Mouse (Mus musculus): Measurements from ENCODE around the gene Zwilch. TPM values are rescaled to one million over a fixed set of nuclear protein-coding genes. Genes with fewer than 3 reads are reported as not detected.
"Not testable (repeated sequence)": the region's sequence is repeated elsewhere in the genome, so short reads cannot be mapped to it uniquely, and the experiment has no call there.

The Zwilch gene
- polyA plus RNA-seq, 1 experiment from 2014 or later, result 23.7 TPM

DNA sequence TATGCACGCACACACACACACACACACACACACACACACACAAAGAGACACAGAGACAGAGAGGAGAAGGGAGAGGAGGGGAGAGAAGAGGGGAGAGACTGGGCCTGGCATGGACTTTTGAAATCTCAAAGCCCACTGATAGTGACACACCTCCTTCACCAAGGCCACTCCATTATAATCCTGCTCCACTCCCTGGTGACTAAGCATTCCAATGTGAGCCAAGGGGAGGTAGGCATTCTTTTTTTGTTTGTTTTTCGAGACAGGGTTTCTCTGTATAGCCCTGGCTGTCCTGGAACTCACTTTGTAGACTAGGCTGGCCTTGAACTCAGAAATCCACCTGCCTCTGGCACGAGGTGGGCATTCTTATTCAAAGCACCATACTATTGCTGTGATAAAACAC lies 48.1 kb downstream of the Zwilch start:
- ATAC-seq (ENCODE audit: low FRiP score, low read depth), result not testable (repeated sequence)

DNA sequence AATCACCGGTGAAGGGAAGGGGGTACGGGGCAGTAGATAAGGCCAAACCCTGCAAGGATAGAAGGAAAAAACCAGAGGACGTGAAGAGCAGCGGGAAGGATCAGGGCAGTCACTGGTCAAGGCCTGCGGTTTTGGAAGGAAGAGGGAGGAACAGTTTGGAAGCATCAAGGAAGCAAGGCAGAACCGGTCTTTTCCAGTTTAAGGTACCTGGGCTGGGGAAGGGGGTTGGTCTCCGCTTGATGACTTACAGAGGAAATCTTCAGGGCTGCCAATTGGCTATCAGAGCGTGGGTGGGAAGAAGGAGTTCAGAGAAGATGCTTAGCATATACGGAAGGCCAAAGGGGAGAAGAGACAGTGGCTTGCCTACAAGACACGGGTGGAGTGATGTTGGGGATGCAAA lies 50.3 kb downstream of the Zwilch start:
- H3K4me2 ChIP-seq (replicated peaks), result no peak overlapping the region
- no peak overlapping the region for H3K9ac ChIP-seq
- H3K4me3 ChIP-seq, result no peak overlapping the region
- ATAC-seq (ENCODE audit: low FRiP score, low read depth), result no peak
- H3K27me3 ChIP-seq, result no peaks in the 10 kb centered on the region
- H3K4me1 ChIP-seq, result peaks cover 5% of the 10 kb centered on the region; the same call in 1 of the 2 replicates
- H3K9me3 ChIP-seq, result no peaks in the 10 kb centered on the region
- no peaks in the 10 kb centered on the region for H3K36me3 ChIP-seq
- H3K27ac ChIP-seq, result no peak overlapping the region
- 91% methylated on average over 10 of the region's 10 CpGs for WGBS

More for the DNA sequence above, 48.1 kb downstream of the Zwilch start:
- WGBS, result 69% methylated on average over 3 of the region's 3 CpGs
- not testable (repeated sequence) for H3K9ac ChIP-seq; H3K36me3 ChIP-seq; H3K9me3 ChIP-seq; H3K4me3 ChIP-seq; H3K27ac ChIP-seq; H3K4me2 ChIP-seq (replicated peaks); H3K4me1 ChIP-seq; H3K27me3 ChIP-seq

DNA sequence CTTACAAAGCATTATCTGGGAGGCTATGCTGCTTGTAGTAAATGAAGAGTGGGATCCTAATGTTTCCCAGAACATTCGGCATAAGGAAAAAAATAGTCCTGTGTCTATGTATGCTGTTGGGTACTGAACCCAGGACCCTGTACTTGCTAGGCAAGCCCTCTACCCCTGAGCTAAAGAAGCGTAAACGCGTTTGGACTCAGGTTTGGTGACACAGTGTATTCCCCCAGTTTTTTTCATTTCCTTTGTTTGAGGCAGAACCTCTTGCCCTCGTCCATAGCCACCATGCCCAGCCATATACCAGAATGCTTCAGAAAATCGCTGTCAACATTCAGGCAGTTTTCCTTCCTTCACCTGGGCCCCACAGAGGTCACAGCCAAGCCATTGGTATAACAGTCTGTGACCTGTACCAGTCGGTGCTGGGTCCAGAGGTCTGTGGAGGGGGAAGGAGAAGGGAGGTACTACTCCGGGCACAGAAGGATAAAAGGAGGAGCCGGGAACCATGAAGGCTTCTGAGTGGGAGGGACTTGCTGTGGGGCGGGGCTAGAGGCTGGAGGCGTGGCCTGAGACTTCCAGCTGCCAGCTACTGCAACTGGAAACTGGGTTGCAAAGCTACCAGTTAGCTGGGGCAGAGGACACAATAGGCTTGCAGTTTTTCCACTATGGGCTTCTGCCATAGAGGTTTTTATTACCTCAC lies 52.2 kb downstream of the Zwilch start:
- 38% methylated on average over 11 of the region's 11 CpGs for WGBS
- Histone ChIP-seq H3K9ac (no peak overlapping the region), H3K36me3 (no peaks in the 10 kb centered on the region), H3K4me1 (no peaks in the 10 kb centered on the region), H3K4me2 (replicated peaks) (no peak overlapping the region), H3K9me3 (no peaks in the 10 kb centered on the region), H3K27ac (no peak overlapping the region), H3K4me3 (no peak overlapping the region), H3K27me3 (no peaks in the 10 kb centered on the region)
- no peak for ATAC-seq (ENCODE audit: low FRiP score, low read depth)

DNA sequence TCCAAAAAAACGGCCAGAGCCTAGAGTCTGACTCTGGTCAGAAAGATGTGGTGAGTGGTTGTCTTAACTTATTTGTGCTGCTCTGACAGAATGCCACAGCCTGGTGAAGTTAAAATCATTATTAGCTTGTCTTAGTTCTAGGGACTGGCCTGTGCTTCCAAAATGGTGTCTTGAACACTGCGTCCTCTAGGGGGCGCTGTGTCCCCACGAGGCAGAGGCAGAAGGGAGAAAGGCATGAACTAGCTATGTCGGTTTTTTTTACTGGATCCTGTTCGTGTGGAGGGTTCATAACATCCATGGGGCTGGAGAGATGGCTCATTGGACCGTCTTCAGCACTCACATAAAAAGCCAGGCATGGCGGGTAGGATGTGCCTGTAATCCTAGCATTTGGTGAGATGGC lies 53.0 kb downstream of the Zwilch start:
- H3K4me2 ChIP-seq (replicated peaks), result no peak overlapping the region
- ATAC-seq (ENCODE audit: low FRiP score, low read depth), result no peak
- H3K9ac ChIP-seq, result no peak overlapping the region
- H3K9me3 ChIP-seq, result no peaks in the 10 kb centered on the region
- 0 out of 2 replicates have a peak, but pooled peaks cover 2% of the 10 kb centered on the region for H3K4me1 ChIP-seq
- H3K27me3 ChIP-seq, result no peaks in the 10 kb centered on the region
- no peak overlapping the region for H3K4me3 ChIP-seq
- H3K36me3 ChIP-seq, result no peaks in the 10 kb centered on the region
- WGBS, result 33% methylated on average over 8 of the region's 8 CpGs
- no peak overlapping the region for H3K27ac ChIP-seq

DNA sequence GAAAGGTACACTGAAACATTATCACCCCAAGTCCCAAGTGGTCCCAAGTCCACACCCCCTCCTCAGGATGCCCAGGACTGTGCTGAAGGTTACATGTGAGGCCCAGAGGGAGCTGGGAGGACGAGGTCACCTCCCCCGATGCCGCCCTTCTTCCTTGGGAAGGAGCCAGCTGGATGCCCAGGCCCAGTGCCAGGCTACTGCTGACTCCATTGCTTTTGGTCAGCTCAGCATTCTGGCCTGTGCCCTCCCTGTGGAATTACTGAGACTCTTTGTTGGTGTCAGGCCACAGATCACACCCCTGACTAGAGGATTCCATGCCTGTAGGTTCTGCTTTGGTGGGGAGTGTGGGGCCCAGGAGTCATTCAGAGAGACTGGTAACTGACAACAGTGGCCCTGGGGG lies 56.0 kb downstream of the Zwilch start, which contains the start of gene Lctl:
TSS of gene Lctl (plus strand) at position 272 of the 400 bp plus-strand sequence.
- Histone ChIP-seq H3K9ac (no peak within 1 kb of the TSS), H3K4me1 (0 out of 2 replicates have a peak, but pooled peaks cover 9% of the 10 kb centered on the region), H3K27me3 (no peaks in the 10 kb centered on the region), H3K4me3 (no peak within 1 kb of the TSS), H3K4me2 (replicated peaks) (no peak within 1 kb of the TSS), H3K27ac (no peak within 1 kb of the TSS), H3K36me3 (no peaks in the 10 kb centered on the region), H3K9me3 (no peaks in the 10 kb centered on the region)
- ATAC-seq (ENCODE audit: low FRiP score, low read depth), result no peak
- WGBS, result 82% methylated on average over 3 of the region's 3 CpGs

DNA sequence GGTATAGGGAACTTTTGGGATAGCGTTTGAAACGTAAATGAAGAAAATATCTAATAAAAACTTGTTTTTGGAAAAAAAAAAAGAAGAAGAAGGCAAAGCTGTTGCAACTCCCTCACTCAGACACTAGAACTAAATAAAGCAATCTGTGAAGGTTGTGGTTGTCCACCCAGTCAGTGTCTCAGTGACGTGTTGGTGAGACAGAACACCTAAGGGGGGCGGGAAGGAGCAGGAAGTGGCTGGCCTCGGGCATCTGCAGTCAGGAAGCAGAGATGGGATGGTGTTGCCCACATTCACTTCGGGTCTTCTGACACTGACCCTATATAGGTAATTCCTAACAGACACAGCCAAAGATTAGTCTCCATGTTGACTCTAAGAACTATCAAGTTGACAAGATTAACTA lies 57.1 kb downstream of the Zwilch start:
- 84% methylated on average over 6 of the region's 6 CpGs for WGBS
- H3K9me3 ChIP-seq, result no peaks in the 10 kb centered on the region

DNA sequence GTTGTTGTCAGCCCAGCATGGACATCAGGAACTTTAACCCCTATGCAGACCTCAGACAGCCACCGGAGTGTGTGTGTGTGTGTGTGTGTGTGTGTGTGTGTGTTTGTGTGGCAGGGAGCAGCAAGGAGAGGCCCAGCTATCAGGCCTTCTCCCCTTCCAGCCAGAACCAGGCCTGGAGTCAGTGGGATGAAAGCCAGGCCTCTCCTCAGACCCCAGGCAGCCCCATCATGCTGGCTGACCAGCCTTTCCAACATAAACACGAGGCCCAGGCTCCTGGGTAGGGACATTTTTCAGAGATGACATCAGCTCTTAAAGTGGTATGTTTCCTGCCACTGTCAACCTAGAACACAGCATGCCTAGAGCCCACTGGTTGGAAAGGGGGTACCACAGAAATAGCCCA lies 58.3 kb downstream of the Zwilch start:
- Histone ChIP-seq H3K4me1 (0 out of 2 replicates have a peak, but pooled peaks cover 9% of the 10 kb centered on the region), H3K36me3 (no peaks in the 10 kb centered on the region), H3K9ac (no peak overlapping the region), H3K27me3 (no peaks in the 10 kb centered on the region), H3K9me3 (no peaks in the 10 kb centered on the region), H3K27ac (peak overlapping the region; percentile 7; the same call in 1 of the 2 replicates), H3K4me3 (no peak overlapping the region), H3K4me2 (replicated peaks) (no peak overlapping the region)
- no peak for ATAC-seq (ENCODE audit: low FRiP score, low read depth)
- 28% methylated on average over 2 of the region's 2 CpGs for WGBS

More for the DNA sequence above, 57.1 kb downstream of the Zwilch start:
- no peak overlapping the region for H3K4me2 ChIP-seq (replicated peaks)
- H3K36me3 ChIP-seq, result no peaks in the 10 kb centered on the region
- no peaks in the 10 kb centered on the region for H3K27me3 ChIP-seq
- no peak overlapping the region for H3K9ac ChIP-seq
- no peak overlapping the region for H3K27ac ChIP-seq
- no peak for ATAC-seq (ENCODE audit: low FRiP score, low read depth)
- no peak overlapping the region for H3K4me3 ChIP-seq
- H3K4me1 ChIP-seq, result 0 out of 2 replicates have a peak, but pooled peaks cover 9% of the 10 kb centered on the region

DNA sequence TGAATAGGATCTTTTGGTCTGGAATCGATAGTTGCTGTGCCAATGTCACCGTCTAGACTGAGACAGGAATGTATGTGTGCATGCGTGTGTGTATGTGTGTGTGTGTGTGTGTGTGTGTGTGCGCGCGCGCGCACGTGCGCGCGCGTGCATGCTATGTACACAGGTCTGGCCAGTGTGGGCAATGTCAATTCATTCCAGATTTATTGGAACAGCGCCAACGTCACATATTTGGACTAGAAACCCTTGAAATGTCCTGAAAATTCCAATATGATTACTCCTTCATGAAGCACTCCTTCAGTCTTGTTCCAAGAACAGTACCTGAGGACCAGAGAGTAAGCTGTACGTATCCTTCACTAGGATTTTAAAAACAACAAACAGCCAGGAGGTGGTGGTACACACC lies 62.4 kb downstream of the Zwilch start:
- Histone ChIP-seq H3K36me3 (no peaks in the 10 kb centered on the region), H3K27me3 (no peaks in the 10 kb centered on the region), H3K9me3 (no peaks in the 10 kb centered on the region), H3K4me3 (no peak overlapping the region), H3K4me1 (0 out of 2 replicates have a peak, but pooled peaks cover 9% of the 10 kb centered on the region), H3K4me2 (replicated peaks) (no peak overlapping the region), H3K27ac (no peak overlapping the region), H3K9ac (no peak overlapping the region)
- WGBS, result 96% methylated on average over 16 of the region's 16 CpGs
- ATAC-seq (ENCODE audit: low FRiP score, low read depth), result no peak

DNA sequence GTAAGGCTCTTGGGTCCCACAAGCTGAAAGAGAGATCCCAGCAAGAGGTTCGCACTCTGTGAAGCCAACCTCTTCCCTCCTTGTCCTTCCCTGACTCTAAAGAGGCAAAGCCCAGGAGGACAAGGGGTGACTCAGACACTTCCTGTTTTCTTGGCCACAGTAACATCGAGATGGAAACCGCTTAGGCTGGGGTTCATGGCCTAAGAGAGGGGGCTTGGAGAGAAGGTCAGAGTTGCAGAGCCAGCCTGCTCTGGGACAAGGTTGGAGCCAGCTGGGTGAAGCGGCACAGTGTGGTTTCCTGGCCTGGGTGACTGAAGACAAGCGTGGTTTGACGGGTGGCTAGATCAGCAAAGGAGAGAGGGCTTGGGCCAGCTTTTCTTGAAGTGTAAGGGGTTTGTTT lies 67.6 kb downstream of the Zwilch start:
- Histone ChIP-seq H3K9me3 (no peaks in the 10 kb centered on the region), H3K4me2 (replicated peaks) (no peak overlapping the region), H3K36me3 (no peaks in the 10 kb centered on the region), H3K27me3 (no peaks in the 10 kb centered on the region), H3K9ac (no peak overlapping the region), H3K4me3 (no peak overlapping the region), H3K4me1 (no peaks in the 10 kb centered on the region), H3K27ac (no peak overlapping the region)
- WGBS, result 84% methylated on average over 6 of the region's 6 CpGs
- no peak for ATAC-seq (ENCODE audit: low FRiP score, low read depth)

DNA sequence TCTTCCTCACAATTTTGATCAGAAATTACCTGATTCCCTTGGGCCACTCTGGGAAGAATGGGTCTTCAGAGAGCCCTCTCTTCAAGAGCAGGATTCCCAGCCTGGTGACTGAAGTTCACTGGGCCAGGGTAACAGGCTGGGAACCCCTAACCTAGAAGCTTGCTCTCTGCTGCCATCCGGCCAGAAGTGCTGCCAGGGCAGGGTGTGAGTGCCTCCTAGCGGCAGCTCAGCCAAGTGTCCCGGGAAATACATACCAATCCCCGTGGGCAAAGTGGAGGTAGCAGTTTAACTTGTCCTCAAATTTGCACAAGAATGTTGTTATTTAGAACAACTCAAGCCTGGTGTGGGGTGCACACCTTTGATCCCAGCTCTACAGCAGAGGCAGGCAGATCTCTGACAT lies 72.5 kb downstream of the Zwilch start:
- Histone ChIP-seq H3K36me3 (no peaks in the 10 kb centered on the region), H3K4me1 (0 out of 2 replicates have a peak, but pooled peaks cover 2% of the 10 kb centered on the region), H3K27me3 (no peaks in the 10 kb centered on the region), H3K9me3 (no peaks in the 10 kb centered on the region), H3K9ac (no peak overlapping the region), H3K4me2 (replicated peaks) (no peak overlapping the region), H3K27ac (no peak overlapping the region), H3K4me3 (no peak overlapping the region)
- 2% methylated on average over 4 of the region's 4 CpGs for WGBS
- no peak for ATAC-seq (ENCODE audit: low FRiP score, low read depth)

DNA sequence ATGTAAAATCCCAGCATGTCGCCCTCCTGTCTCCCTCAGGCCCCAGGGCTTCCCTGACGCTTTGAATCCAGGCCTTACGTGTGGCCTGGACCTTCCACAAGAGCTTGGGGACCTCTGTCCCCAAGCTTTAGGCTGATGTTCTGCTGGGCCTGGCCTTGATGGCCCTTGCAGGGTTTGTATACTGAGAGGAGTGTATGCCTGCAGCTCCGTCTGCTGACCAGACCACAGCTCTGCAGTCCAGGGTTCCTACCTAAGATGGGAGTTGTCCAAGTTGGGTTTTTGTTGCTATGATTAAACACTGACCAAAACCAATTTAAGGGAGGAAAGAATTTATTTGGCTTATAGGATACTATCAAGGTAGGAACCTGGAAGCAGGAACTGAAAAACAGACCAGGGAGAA lies 74.6 kb downstream of the Zwilch start:
- H3K27me3 ChIP-seq, result no peaks in the 10 kb centered on the region
- ATAC-seq (ENCODE audit: low FRiP score, low read depth), result no peak
- H3K27ac ChIP-seq, result no peak overlapping the region
- H3K9me3 ChIP-seq, result no peaks in the 10 kb centered on the region
- H3K4me3 ChIP-seq, result no peak overlapping the region
- WGBS, result 57% methylated on average over 4 of the region's 4 CpGs
- H3K36me3 ChIP-seq, result no peaks in the 10 kb centered on the region
- H3K4me1 ChIP-seq, result peaks cover 23% of the 10 kb centered on the region
- no peak overlapping the region for H3K4me2 ChIP-seq (replicated peaks)
- H3K9ac ChIP-seq, result no peak overlapping the region

DNA sequence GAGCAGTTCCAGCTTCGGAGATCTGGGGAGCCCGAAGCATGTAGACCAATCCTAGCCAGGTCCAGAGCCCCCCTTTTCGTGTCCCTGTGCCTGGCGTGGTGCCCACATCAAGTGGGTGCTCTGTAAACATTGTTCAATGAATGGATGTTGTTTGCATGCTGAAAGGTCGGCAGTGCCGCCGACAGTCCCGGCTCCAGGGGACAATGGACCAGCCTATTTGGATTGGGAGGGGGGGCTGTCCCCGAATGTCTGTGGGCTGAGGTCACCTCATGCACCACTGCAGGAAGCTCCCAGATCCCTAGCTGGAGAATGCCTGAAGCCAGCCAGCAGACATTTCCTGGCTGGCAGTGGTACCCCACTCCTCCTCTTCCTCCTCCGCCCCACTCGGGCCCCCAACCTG lies 78.8 kb downstream of the Zwilch start:
- peak; percentile 29; the same call in 1 of the 2 replicates for ATAC-seq (ENCODE audit: low FRiP score, low read depth)
- H3K9me3 ChIP-seq, result no peaks in the 10 kb centered on the region
- H3K4me2 ChIP-seq (replicated peaks), result no peak overlapping the region
- no peak overlapping the region for H3K9ac ChIP-seq
- no peak overlapping the region for H3K4me3 ChIP-seq
- peak overlapping the region; percentile 34; the same call in 1 of the 2 replicates for H3K27ac ChIP-seq
- no peaks in the 10 kb centered on the region for H3K36me3 ChIP-seq
- WGBS, result 74% methylated on average over 11 of the region's 11 CpGs
- no peaks in the 10 kb centered on the region for H3K27me3 ChIP-seq
- H3K4me1 ChIP-seq, result peaks cover 23% of the 10 kb centered on the region

DNA sequence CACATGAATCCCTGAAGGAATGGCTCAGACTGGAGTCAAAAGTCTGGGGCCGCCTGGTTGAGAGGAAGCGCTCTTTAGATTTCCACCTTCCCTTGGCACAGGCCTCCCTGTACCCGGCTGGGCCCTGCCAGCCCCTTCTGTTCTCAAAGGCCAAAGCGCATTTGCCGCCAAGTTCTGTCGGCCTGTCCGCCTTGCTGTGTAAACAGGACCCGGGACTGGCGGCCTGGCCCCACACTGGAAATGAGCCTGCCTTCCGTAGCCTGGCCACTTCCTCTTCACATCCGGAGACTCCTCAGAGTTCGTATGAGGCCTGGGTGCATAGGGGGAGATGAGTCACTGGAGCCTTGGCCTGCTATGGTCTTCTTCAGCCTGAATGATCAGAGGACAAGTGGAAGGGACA lies 83.9 kb downstream of the Zwilch start:
- Histone ChIP-seq H3K9me3 (no peaks in the 10 kb centered on the region), H3K4me3 (no peak overlapping the region), H3K27ac (0 out of 2 replicates have a peak overlapping the region, but pooled peaks have one; percentile 22), H3K36me3 (no peaks in the 10 kb centered on the region), H3K4me1 (peaks cover 42% of the 10 kb centered on the region), H3K27me3 (no peaks in the 10 kb centered on the region), H3K9ac (no peak overlapping the region), H3K4me2 (replicated peaks) (no peak overlapping the region)
- 77% methylated on average over 12 of the region's 12 CpGs for WGBS
- ATAC-seq (ENCODE audit: low FRiP score, low read depth), result no peak

All from limb, embryonic 13.5 days (tissue).